Mouse (Mus musculus): ENCODE results near the gene Cpeb3. TPM values are rescaled to one million over a fixed set of nuclear protein-coding genes. Genes with fewer than 3 reads are reported as not detected.

Cpeb3 gene
- 7.4 and 10.1 TPM in 2 replicates for polyA plus RNA-seq (2015; fragmentation: Nextera tagmentation; extraction: Ambion mirVana)

DNA sequence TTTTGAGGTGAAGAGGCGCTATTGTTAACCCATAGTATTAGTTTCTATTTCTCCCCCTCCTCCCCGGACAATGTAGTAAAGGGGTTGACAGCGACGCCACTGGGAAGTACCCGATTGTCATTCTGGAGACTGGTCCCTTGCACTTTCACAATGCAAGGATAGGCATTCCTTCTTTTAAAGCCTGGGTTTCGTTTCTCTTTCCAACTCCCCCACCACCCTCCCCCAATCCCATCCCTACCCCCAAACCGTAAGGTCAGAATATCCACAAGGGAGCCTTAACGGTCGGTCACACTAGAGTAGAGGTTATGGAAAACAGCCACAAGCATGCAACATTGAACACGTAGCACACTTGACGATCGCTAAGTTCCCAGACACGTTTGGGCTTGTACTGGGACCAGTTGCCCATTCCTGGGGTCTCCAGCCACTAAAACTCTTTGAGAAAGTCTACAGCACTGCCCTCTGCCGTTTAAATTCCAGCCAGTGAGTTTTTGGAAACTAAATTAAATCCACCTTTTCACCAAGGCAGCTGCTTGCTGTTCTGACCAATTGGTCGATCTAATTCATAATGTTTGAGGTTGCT, at the start of gene Cpeb3:
TSS of gene Cpeb3 (minus strand) at position 426 of the 580 bp plus-strand sequence.
- Histone ChIP-seq H3K27ac (replicated peaks) (peak within 1 kb of the TSS; percentile 74), H3K9me3 (no peaks in the 10 kb centered on the region), H3K36me3 (peaks cover 27% of the 10 kb centered on the region), H3K4me3 (peak within 1 kb of the TSS; percentile 52), H3K4me2 (replicated peaks) (peak within 1 kb of the TSS; percentile 92), H3K9ac (replicated peaks) (peak within 1 kb of the TSS; percentile 70), H3K27me3 (no peaks in the 10 kb centered on the region), H3K4me1 (peaks cover 27% of the 10 kb centered on the region)
- WGBS: under 1% methylated on average over 15 of the region's 15 CpGs
- no peak for ATAC-seq (replicated peaks)

DNA sequence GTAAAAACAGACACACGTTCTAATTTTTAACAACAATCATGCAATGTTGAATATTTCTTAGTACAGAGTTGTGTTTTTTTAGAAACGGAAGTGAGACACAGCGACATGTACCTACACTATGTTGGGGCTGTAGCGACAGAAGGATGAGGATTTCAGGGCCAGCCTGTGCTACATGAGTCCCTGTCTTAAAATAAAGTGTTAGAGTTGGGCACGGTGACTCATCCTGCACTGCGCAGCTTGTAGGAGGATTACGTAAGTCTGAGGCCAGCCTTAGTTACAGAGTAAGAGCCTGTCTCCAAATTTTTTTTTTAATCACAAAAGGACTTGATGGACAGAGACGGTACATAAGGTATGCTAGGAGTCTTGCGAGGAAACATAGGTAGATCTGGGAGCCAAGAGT, 46.9 kb upstream of the Cpeb3 start:
- H3K9me3 ChIP-seq: no peaks in the 10 kb centered on the region
- WGBS: 91% methylated on average over 9 of the region's 9 CpGs
- H3K27ac ChIP-seq (replicated peaks): no peak overlapping the region

DNA sequence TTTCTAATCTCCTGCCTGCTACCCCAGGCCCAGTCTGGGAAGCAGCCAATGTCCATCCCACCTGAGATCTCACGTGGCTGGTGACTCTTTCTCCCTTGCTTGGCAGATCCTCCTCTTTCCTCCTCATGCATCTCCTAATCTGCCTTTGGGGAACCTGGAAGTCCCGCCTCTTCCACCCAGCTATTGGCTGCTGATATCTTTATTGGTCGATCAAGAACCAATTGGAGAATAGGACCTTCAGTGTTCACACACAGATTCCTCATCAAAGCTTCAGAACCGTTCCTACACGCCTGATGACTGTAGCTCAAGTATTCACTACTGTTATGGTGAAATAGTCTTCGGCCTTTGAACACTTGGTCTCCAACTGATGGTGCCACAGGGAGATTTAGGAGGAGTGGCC, 43.7 kb upstream of the Cpeb3 start:
- Histone ChIP-seq H3K4me1 (no peaks in the 10 kb centered on the region), H3K9me3 (no peaks in the 10 kb centered on the region), H3K36me3 (no peaks in the 10 kb centered on the region), H3K27ac (replicated peaks) (no peak overlapping the region), H3K4me3 (no peak overlapping the region), H3K4me2 (replicated peaks) (no peak overlapping the region), H3K27me3 (no peaks in the 10 kb centered on the region), H3K9ac (replicated peaks) (no peak overlapping the region)
- 68% methylated on average over 6 of the region's 6 CpGs for WGBS
- no peak for ATAC-seq (replicated peaks)

More for the DNA sequence above, 46.9 kb upstream of the Cpeb3 start:
- no peaks in the 10 kb centered on the region for H3K4me1 ChIP-seq
- H3K9ac ChIP-seq (replicated peaks): no peak overlapping the region
- no peak overlapping the region for H3K4me3 ChIP-seq
- H3K4me2 ChIP-seq (replicated peaks): no peak overlapping the region
- no peaks in the 10 kb centered on the region for H3K27me3 ChIP-seq
- no peaks in the 10 kb centered on the region for H3K36me3 ChIP-seq
- ATAC-seq (replicated peaks): no peak

- no peak overlapping the region for H3K27ac ChIP-seq (replicated peaks)
- H3K4me1 ChIP-seq: no peaks in the 10 kb centered on the region
- H3K4me3 ChIP-seq: no peak overlapping the region
- 82% methylated on average over 3 of the region's 3 CpGs for WGBS
- no peaks in the 10 kb centered on the region for H3K36me3 ChIP-seq
- H3K27me3 ChIP-seq: no peaks in the 10 kb centered on the region
- no peak for ATAC-seq (replicated peaks)
- no peak overlapping the region for H3K4me2 ChIP-seq (replicated peaks)
- no peaks in the 10 kb centered on the region for H3K9me3 ChIP-seq
- H3K9ac ChIP-seq (replicated peaks): no peak overlapping the region
These were observed 39.8 kb upstream of the Cpeb3 start for GRCm38 (mm10) chr19:37248199-37248598.

- no peaks in the 10 kb centered on the region for H3K36me3 ChIP-seq
- WGBS: 48% methylated on average over 3 of the region's 3 CpGs
- H3K4me3 ChIP-seq: no peak overlapping the region
- no peaks in the 10 kb centered on the region for H3K9me3 ChIP-seq
- no peak overlapping the region for H3K4me2 ChIP-seq (replicated peaks)
- no peak overlapping the region for H3K27ac ChIP-seq (replicated peaks)
- H3K9ac ChIP-seq (replicated peaks): no peak overlapping the region
- H3K4me1 ChIP-seq: no peaks in the 10 kb centered on the region
- no peaks in the 10 kb centered on the region for H3K27me3 ChIP-seq
- ATAC-seq (replicated peaks): no peak
These were observed 38.5 kb upstream of the Cpeb3 start for GRCm38 (mm10) chr19:37246859-37247258.

DNA sequence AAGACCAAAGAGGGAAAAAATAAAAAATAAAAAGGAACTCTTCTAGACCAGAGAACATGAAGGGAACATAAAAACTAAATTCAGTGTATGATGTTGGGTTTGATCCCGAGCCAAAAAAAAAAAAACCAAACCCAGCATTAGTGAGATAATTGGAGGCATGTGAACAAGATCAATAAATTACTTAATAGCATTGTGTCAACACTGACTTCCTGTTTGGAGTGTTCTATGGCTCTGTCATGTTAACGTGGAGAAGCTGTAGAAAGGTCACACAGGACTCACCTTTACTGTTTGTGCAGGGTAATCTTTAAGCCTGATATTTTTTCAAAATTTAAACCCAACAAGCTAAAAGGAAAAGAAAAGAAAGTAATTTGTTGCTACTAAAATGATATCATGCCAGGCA, 34.3 kb upstream of the Cpeb3 start:
- Histone ChIP-seq H3K9ac (replicated peaks) (no peak overlapping the region), H3K4me2 (replicated peaks) (no peak overlapping the region), H3K27me3 (no peaks in the 10 kb centered on the region), H3K27ac (replicated peaks) (no peak overlapping the region), H3K36me3 (no peaks in the 10 kb centered on the region), H3K4me1 (peaks cover 9% of the 10 kb centered on the region; the same call in 1 of the 2 replicates), H3K9me3 (no peaks in the 10 kb centered on the region), H3K4me3 (no peak overlapping the region)
- ATAC-seq (replicated peaks): no peak
- WGBS: 40% methylated on average over 2 of the region's 2 CpGs

DNA sequence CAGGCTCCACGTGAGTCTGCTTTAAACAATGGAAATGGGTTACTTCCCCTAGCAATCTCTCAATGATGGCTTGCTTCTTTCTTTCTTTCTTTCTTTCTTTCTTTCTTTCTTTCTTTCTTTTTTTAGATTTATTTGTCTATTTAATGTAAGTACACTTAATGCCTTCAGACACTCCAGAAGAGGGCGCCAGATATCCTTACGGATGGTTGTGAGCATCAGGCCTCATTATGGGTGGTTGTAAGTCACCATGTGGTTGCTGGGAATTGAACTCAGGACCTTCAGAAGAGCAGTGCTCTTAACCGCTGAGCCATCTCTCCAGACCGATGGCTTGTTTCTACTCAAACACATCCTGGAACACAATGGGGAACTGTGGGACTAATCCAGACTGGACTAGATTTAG, 32.8 kb upstream of the Cpeb3 start:
- Histone ChIP-seq H3K4me2 (replicated peaks) (no peak overlapping the region), H3K27me3 (0 out of 2 replicates have a peak, but pooled peaks cover 2% of the 10 kb centered on the region), H3K9ac (replicated peaks) (no peak overlapping the region), H3K9me3 (no peaks in the 10 kb centered on the region), H3K27ac (replicated peaks) (no peak overlapping the region), H3K36me3 (no peaks in the 10 kb centered on the region), H3K4me1 (peaks cover 9% of the 10 kb centered on the region; the same call in 1 of the 2 replicates), H3K4me3 (no peak overlapping the region)
- WGBS: 69% methylated on average over 5 of the region's 5 CpGs
- no peak for ATAC-seq (replicated peaks)

DNA sequence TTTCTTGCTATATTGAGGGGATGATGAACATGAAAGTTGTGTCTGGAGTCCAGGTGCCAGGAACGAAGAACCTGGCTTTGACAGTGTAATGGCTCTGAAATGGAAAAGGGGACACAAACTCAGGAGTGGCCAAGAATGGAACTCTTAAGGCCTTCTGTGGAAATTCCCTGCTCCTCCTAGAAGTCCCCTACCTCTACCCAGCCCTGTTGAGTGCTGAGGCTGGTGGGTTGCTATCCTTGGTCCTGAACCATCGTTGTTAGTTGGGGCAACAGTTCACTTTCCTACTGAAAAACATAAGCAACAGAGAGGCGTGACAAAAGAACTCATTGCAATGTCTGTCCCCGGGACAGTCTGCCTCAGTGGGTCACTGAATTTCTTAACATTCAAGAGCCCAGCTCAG, 30.7 kb upstream of the Cpeb3 start:
- WGBS: 31% methylated on average over 4 of the region's 4 CpGs
- peaks cover 10% of the 10 kb centered on the region; the same call in 1 of the 2 replicates for H3K27me3 ChIP-seq
- H3K4me3 ChIP-seq: no peak overlapping the region
- H3K4me2 ChIP-seq (replicated peaks): no peak overlapping the region
- H3K27ac ChIP-seq (replicated peaks): no peak overlapping the region
- ATAC-seq (replicated peaks): no peak
- H3K36me3 ChIP-seq: no peaks in the 10 kb centered on the region
- peaks cover 11% of the 10 kb centered on the region for H3K4me1 ChIP-seq
- no peaks in the 10 kb centered on the region for H3K9me3 ChIP-seq
- no peak overlapping the region for H3K9ac ChIP-seq (replicated peaks)

- Histone ChIP-seq H3K27ac (replicated peaks) (no peak overlapping the region), H3K4me2 (replicated peaks) (no peak overlapping the region), H3K4me1 (peaks cover 16% of the 10 kb centered on the region), H3K4me3 (no peak overlapping the region), H3K9me3 (no peaks in the 10 kb centered on the region), H3K36me3 (no peaks in the 10 kb centered on the region), H3K9ac (replicated peaks) (no peak overlapping the region), H3K27me3 (peaks cover 10% of the 10 kb centered on the region; the same call in 1 of the 2 replicates)
- peak; percentile 42; the same call in 1 of the 2 replicates for ATAC-seq (replicated peaks)
- WGBS: 10% methylated on average over 7 of the region's 7 CpGs
These were observed 30.2 kb upstream of the Cpeb3 start for GRCm38 (mm10) chr19:37238651-37239050.

- H3K4me2 ChIP-seq (replicated peaks): no peak overlapping the region; the same call in 1 of the 2 replicates
- WGBS: 7% methylated on average over 15 of the region's 15 CpGs
- H3K27ac ChIP-seq (replicated peaks): no peak overlapping the region
- H3K9me3 ChIP-seq: no peaks in the 10 kb centered on the region
- peak; percentile 32; the same call in 1 of the 2 replicates for ATAC-seq (replicated peaks)
- H3K9ac ChIP-seq (replicated peaks): no peak overlapping the region
- H3K4me3 ChIP-seq: no peak overlapping the region
- peaks cover 18% of the 10 kb centered on the region for H3K4me1 ChIP-seq
- H3K27me3 ChIP-seq: peaks cover 10% of the 10 kb centered on the region; the same call in 1 of the 2 replicates
- no peaks in the 10 kb centered on the region for H3K36me3 ChIP-seq
These were observed 29.5 kb upstream of the Cpeb3 start for GRCm38 (mm10) chr19:37237712-37238437.

DNA sequence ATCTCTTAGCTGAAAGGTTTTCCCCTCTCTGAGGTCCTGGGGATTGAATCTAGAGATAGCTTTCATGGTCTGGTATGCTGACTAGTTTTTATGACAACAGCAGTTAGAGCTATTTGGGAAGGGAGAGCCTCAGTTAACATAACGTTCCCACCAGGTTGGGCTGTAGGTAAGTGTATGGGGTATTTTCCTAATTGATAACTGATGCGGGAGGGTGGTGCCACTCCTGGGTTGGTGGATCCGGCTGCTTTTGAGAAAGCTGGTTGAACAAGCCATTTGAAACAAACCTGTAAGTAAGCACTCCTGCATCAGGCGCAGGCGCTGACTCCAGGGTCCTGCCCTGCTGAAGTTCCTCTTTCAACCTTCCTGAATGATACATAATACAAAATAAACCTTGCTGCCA, 28.9 kb upstream of the Cpeb3 start:
- 58% methylated on average over 5 of the region's 5 CpGs for WGBS
- Histone ChIP-seq H3K36me3 (no peaks in the 10 kb centered on the region), H3K27ac (replicated peaks) (no peak overlapping the region), H3K27me3 (peaks cover 10% of the 10 kb centered on the region; the same call in 1 of the 2 replicates), H3K4me2 (replicated peaks) (no peak overlapping the region), H3K9ac (replicated peaks) (no peak overlapping the region), H3K4me1 (peaks cover 18% of the 10 kb centered on the region), H3K4me3 (no peak overlapping the region), H3K9me3 (no peaks in the 10 kb centered on the region)
- no peak for ATAC-seq (replicated peaks)

DNA sequence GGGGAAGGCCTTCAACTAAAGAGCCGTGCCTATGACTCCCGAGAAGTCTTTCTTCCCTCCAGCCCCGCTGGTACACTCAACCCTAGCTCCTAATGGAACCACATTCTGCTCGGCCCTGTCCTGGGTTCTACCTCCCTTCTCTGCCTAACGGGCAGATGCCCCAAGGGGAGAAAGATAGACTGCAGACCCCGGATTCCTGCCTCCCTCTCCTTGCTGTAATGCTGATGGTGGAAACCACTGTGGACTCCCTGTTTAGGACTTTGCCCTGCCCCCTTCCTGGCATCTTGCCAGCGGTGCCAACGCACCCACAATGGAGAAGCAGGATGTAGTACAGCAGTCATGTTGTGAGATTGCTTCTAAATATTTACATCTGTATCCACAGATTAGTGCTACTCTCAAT, 27.4 kb upstream of the Cpeb3 start:
- no peaks in the 10 kb centered on the region for H3K36me3 ChIP-seq
- no peaks in the 10 kb centered on the region for H3K9me3 ChIP-seq
- peaks cover 10% of the 10 kb centered on the region; the same call in 1 of the 2 replicates for H3K27me3 ChIP-seq
- no peak overlapping the region for H3K4me3 ChIP-seq
- no peak overlapping the region for H3K4me2 ChIP-seq (replicated peaks)
- 50% methylated on average over 8 of the region's 8 CpGs for whole genome bisulfite sequencing
- H3K9ac ChIP-seq (replicated peaks): no peak overlapping the region
- H3K4me1 ChIP-seq: peaks cover 18% of the 10 kb centered on the region
- no peak for ATAC-seq (replicated peaks)
- H3K27ac ChIP-seq (replicated peaks): no peak overlapping the region

Data from forebrain, embryonic 15.5 days (tissue).